Mouse (Mus musculus) macrophage (primary cell): ENCODE measurements at regions not wholly inside any gene's neighbourhood (a gene's known extent, or its start where the extent isn't known, plus 50 kb on each side); places are given as distances from the start of the nearest gene placed in this dataset.
"Not testable (repeated sequence)": the region's sequence is repeated elsewhere in the genome, so short reads cannot be mapped to it uniquely, and the experiment has no call there.

Experiments used
- H3K27ac ChIP-seq: fragments of 350-480 bp; formaldehyde crosslinking; 2 replicates; pipeline ENCODE4 v1.9.0; 2021
- H3K36me3 ChIP-seq: fragments of 350-480 bp; formaldehyde crosslinking; 2 replicates; pipeline ENCODE4 v1.9.0; 2021; ENCODE audit errors: inconsistent target
- H3K4me3 ChIP-seq: fragments of 350-480 bp; formaldehyde crosslinking; 2 replicates; pipeline ENCODE4 v1.9.0; 2021; ENCODE audit errors: inconsistent target
- H3K79me2 ChIP-seq: fragments of 350-480 bp; formaldehyde crosslinking; 2 replicates; pipeline ENCODE4 v1.9.0; 2021; ENCODE audit errors: inconsistent target
- WGBS: methylation state at CpG from one replicate; pipeline ENCODE4 v1.1.7; 2026; ENCODE audit warnings: inconsistent platforms; ENCODE audit not compliant: missing documents; 5-methylcytosine and 5-hydroxymethylcytosine counted together

DNA sequence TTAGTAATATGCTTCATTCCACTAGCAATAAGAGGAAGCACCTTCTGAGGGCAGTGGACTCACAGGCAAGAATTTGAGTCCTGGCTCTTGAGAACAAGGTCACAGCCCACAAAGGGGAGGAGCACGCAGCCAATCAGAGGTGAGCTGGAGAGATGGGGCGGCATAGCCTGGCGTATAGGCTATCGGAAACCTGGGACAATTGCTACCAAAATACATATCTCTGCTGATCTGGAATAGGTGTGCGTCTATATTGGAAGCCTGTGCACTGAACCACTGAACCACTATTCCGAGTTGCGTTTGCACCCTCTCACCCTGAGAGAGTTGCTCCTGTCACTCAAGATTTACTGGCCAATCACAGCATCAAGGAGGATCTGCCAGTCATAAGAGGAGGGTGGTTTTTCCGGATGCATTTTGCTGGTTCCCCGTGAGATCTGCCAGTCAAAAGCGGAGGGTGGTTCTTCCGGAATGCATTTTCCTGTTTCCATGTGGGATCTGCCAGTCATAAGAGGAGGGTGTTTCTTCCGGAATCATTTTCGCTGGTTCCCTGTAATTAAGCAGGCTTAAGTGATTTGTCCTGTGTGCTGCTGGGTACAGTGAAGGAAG lies 80.1 kb upstream of the Riok2 start:
- Histone ChIP-seq H3K27ac (peak overlapping the region; percentile 42), H3K79me2 (peaks cover 45% of the 10 kb centered on the region), H3K4me3 (peak overlapping the region; percentile 54)
- WGBS, result under 1% methylated on average over 13 of the region's 13 CpGs
- not testable (repeated sequence) for H3K36me3 ChIP-seq

DNA sequence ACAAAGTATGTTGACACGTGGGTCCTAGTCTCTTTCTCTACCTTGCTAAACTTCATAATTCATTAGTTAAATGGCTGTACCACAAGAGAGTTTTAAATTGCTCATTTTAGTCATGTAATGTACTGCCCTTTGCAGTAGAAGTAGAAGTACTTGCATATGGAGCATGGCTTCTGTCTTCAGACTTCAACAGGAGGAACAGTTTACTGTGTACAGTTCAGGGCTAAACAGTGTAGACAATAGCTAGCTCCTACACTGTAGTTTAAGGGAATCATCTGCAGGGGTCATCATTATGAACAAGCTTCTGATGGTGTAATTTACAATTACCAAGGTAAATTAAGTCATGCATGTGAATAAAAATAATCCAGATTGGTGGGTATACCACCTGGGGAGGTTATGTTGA lies 79.1 kb upstream of the Riok2 start:
- peak overlapping the region; percentile 54 for H3K4me3 ChIP-seq
- H3K27ac ChIP-seq, result not testable (repeated sequence)
- WGBS, result 0% methylated on average over 1 of the region's 1 CpGs

GRCm38 (mm10) chr17:17303496-17303895 lies 70.6 kb upstream of the Riok2 start:
- not testable (repeated sequence) for H3K27ac ChIP-seq, H3K4me3 ChIP-seq

More for the DNA sequence above, 79.1 kb upstream of the Riok2 start:
- H3K79me2 ChIP-seq, result peaks cover 55% of the 10 kb centered on the region
- H3K36me3 ChIP-seq, result not testable (repeated sequence)

More at GRCm38 (mm10) chr17:17303496-17303895, 70.6 kb upstream of the Riok2 start:
- peaks cover 82% of the 10 kb centered on the region; the same call in 1 of the 2 replicates for H3K79me2 ChIP-seq
- WGBS, result 94% methylated on average over 9 of the region's 10 CpGs
- H3K36me3 ChIP-seq, result not testable (repeated sequence)
